Mouse (Mus musculus): ENCODE measurements around the gene Enkd1.

The Enkd1 gene

GRCm38 (mm10) chr8:105702001-105702401 is 6.0 kb downstream of the Enkd1 start:
- peak; percentile 41 for DNase-seq (ENCODE audit: low read depth, low spot score)

- DNase-seq (ENCODE audit: low read depth, low spot score): peak; percentile 98
Observed at GRCm38 (mm10) chr8:105700966-105701824, 6.8 kb downstream of the Enkd1 start, which contains the start of the genes Acd and Pard6a. Gene Acd, minus strand, starts transcription at chr8:105701102. Gene Pard6a, plus strand, starts transcription at chr8:105701148.

- peak; percentile 59 for DNase-seq (ENCODE audit: low read depth, low spot score)
Observed at GRCm38 (mm10) chr8:105700566-105700965, 7.4 kb downstream of the Enkd1 start.

- DNase-seq (ENCODE audit: low read depth, low spot score): no peak
Observed at GRCm38 (mm10) chr8:105699488-105700215, 8.4 kb downstream of the Enkd1 start.

- DNase-seq (ENCODE audit: low read depth, low spot score): no peak
Observed at GRCm38 (mm10) chr8:105698734-105699133, 9.3 kb downstream of the Enkd1 start.

- DNase-seq (ENCODE audit: low read depth, low spot score): no peak
Observed at GRCm38 (mm10) chr8:105697196-105697780, 10.7 kb downstream of the Enkd1 start.

GRCm38 (mm10) chr8:105695080-105695780 is 12.8 kb downstream of the Enkd1 start:
- no peak for DNase-seq (ENCODE audit: low read depth, low spot score)

GRCm38 (mm10) chr8:105694051-105694799 is 13.8 kb downstream of the Enkd1 start:
- peak; percentile 56 for DNase-seq (ENCODE audit: low read depth, low spot score)

GRCm38 (mm10) chr8:105693648-105694047 is 14.4 kb downstream of the Enkd1 start:
- peak; percentile 71 for DNase-seq (ENCODE audit: low read depth, low spot score)

- no peak for DNase-seq (ENCODE audit: low read depth, low spot score)
Observed at GRCm38 (mm10) chr8:105692449-105693182, 15.4 kb downstream of the Enkd1 start.

- DNase-seq (ENCODE audit: low read depth, low spot score): no peak
Observed at GRCm38 (mm10) chr8:105690978-105691377, 17.0 kb downstream of the Enkd1 start.

- no peak for DNase-seq (ENCODE audit: low read depth, low spot score)
Observed at GRCm38 (mm10) chr8:105689983-105690360, 18.0 kb downstream of the Enkd1 start.

- no peak for DNase-seq (ENCODE audit: low read depth, low spot score)
Observed at GRCm38 (mm10) chr8:105689256-105689982, 18.6 kb downstream of the Enkd1 start.

GRCm38 (mm10) chr8:105688242-105688752 is 19.7 kb downstream of the Enkd1 start:
- no peak for DNase-seq (ENCODE audit: low read depth, low spot score)

GRCm38 (mm10) chr8:105687512-105687911 is 20.5 kb downstream of the Enkd1 start:
- DNase-seq (ENCODE audit: low read depth, low spot score): peak; percentile 59

GRCm38 (mm10) chr8:105686551-105686950 is 21.5 kb downstream of the Enkd1 start:
- DNase-seq (ENCODE audit: low read depth, low spot score): no peak

- peak; percentile 85 for DNase-seq (ENCODE audit: low read depth, low spot score)
Observed at GRCm38 (mm10) chr8:105685796-105686308, 22.2 kb downstream of the Enkd1 start, which contains the start of gene Carmil2. Gene Carmil2, plus strand, starts transcription at chr8:105686274.

GRCm38 (mm10) chr8:105685325-105685724 is 22.7 kb downstream of the Enkd1 start:
- DNase-seq (ENCODE audit: low read depth, low spot score): no peak

GRCm38 (mm10) chr8:105677891-105678290 is 30.1 kb downstream of the Enkd1 start:
- DNase-seq (ENCODE audit: low read depth, low spot score): no peak
